Mouse (Mus musculus) gonadal fat pad, adult 2 months (tissue): Measurements from ENCODE around the gene Tcf12. TPM values are rescaled to one million over a fixed set of nuclear protein-coding genes. Genes with fewer than 3 reads are reported as not detected.

ENCODE experiments used
- DNase-seq: peaks from one replicate; pipeline ENCODE4 v3.0.0-alpha.2; 2012; ENCODE audit warnings: low read depth
- polyA plus RNA-seq: library from polyadenylated mRNA; depleted of rRNA; stranded (reverse); fragments of >200 nt; gene quantifications from 2 replicates; pipeline ENCODE4 v1.2.3, GENCODE M21; 2012

Tcf12 gene
- polyA plus RNA-seq, 1 experiment = 95.0 TPM

- DNase-seq = no peak
Measured at GRCm38 (mm10) chr9:71982826-71983225, 128.8 kb downstream of the Tcf12 start.

GRCm38 (mm10) chr9:71981071-71981470 is 130.6 kb downstream of the Tcf12 start:
- DNase-seq = no peak

GRCm38 (mm10) chr9:71980579-71980978 is 131.1 kb downstream of the Tcf12 start:
- DNase-seq = no peak

- DNase-seq = no peak
Measured at GRCm38 (mm10) chr9:71978886-71979285, 132.8 kb downstream of the Tcf12 start.

GRCm38 (mm10) chr9:71976034-71976433 is 135.6 kb downstream of the Tcf12 start:
- DNase-seq = no peak

- DNase-seq = no peak
Measured at GRCm38 (mm10) chr9:71975141-71975540, 136.5 kb downstream of the Tcf12 start.

- peak; percentile 33 for DNase-seq
Measured at GRCm38 (mm10) chr9:71974541-71974959, 137.1 kb downstream of the Tcf12 start.

GRCm38 (mm10) chr9:71964039-71964438 is 147.6 kb downstream of the Tcf12 start:
- no peak for DNase-seq

- no peak for DNase-seq
Measured at GRCm38 (mm10) chr9:71960026-71960396, 151.7 kb downstream of the Tcf12 start.

GRCm38 (mm10) chr9:71959259-71960025 is 152.2 kb downstream of the Tcf12 start:
- no peak for DNase-seq

- no peak for DNase-seq
Measured at GRCm38 (mm10) chr9:71953217-71953616, 158.5 kb downstream of the Tcf12 start.

GRCm38 (mm10) chr9:71952621-71953076 is 159.0 kb downstream of the Tcf12 start:
- no peak for DNase-seq

GRCm38 (mm10) chr9:71951926-71952325 is 159.7 kb downstream of the Tcf12 start:
- no peak for DNase-seq

- no peak for DNase-seq
Measured at GRCm38 (mm10) chr9:71951341-71951740, 160.3 kb downstream of the Tcf12 start.

GRCm38 (mm10) chr9:71944801-71945200 is 166.9 kb downstream of the Tcf12 start:
- DNase-seq = no peak

GRCm38 (mm10) chr9:71942424-71942823 is 169.2 kb downstream of the Tcf12 start:
- no peak for DNase-seq

- DNase-seq = no peak
Measured at GRCm38 (mm10) chr9:71940016-71940415, 171.7 kb downstream of the Tcf12 start.

- DNase-seq = no peak
Measured at GRCm38 (mm10) chr9:71936199-71936598, 175.5 kb downstream of the Tcf12 start.

GRCm38 (mm10) chr9:71934833-71935232 is 176.8 kb downstream of the Tcf12 start:
- peak; percentile 69 for DNase-seq

GRCm38 (mm10) chr9:71931965-71932364 is 179.7 kb downstream of the Tcf12 start:
- DNase-seq = no peak

- no peak for DNase-seq
Measured at GRCm38 (mm10) chr9:71931358-71931715, 180.3 kb downstream of the Tcf12 start.

- DNase-seq = no peak
Measured at GRCm38 (mm10) chr9:71930431-71931357, 181.0 kb downstream of the Tcf12 start.

- DNase-seq = no peak
Measured at GRCm38 (mm10) chr9:71916662-71916953, 195.1 kb downstream of the Tcf12 start.
